Mouse (Mus musculus) lung, adult 2 months (tissue): ENCODE data around the gene Smndc1. TPM values are rescaled to one million over a fixed set of nuclear protein-coding genes. Genes with fewer than 3 reads are reported as not detected.
"Not testable (repeated sequence)": the region's sequence is repeated elsewhere in the genome, so short reads cannot be mapped to it uniquely, and the experiment has no call there.

Experiments
- DNase-seq: peaks from one replicate; pipeline ENCODE4 v3.0.0; 2022
- H3K4me1 ChIP-seq: fragments of 200-500 bp; 2 replicates; pipeline ENCODE4 v1.6.1; 2011; ENCODE audit warnings: low read length; ENCODE audit not compliant: control insufficient read depth, insufficient read depth
- H3K4me3 ChIP-seq: fragments of 200-500 bp; replicated peaks from 2 replicates; pipeline ENCODE3; 2011; ENCODE audit warnings: low read depth, mild to moderate bottlenecking, control low read depth, low read length; ENCODE audit errors: extremely low read depth
- CTCF ChIP-seq: fragments of 200-500 bp; IDR thresholded peaks from 2 replicates; pipeline ENCODE4 v1.5.1; 2011; ENCODE audit warnings: mild to moderate bottlenecking, low read length, control low read depth; ENCODE audit not compliant: insufficient read depth
- POLR2A ChIP-seq: fragments of 200-500 bp; IDR thresholded peaks from 2 replicates; pipeline ENCODE4 v1.6.1; 2011; ENCODE audit warnings: low read depth, mild to moderate bottlenecking, control low read depth, low read length, borderline replicate concordance; ENCODE audit errors: extremely low read depth
- WGBS: fragments of 180-500 bp; shearing (Covaris S2); methylation state at CpG from one replicate; pipeline ENCODE4 v1.1.7; 2018; 5-methylcytosine and 5-hydroxymethylcytosine counted together
- polyA plus RNA-seq: library from polyadenylated mRNA; depleted of rRNA; stranded (reverse); fragments of >200 nt; gene quantifications from 2 replicates; pipeline ENCODE4 v1.2.3, GENCODE M21; 2012

Smndc1 gene
- polyA plus RNA-seq, 1 experiment, result 6.2 TPM

GRCm38 (mm10) chr19:53402741-53403432, 12.5 kb upstream of the Smndc1 start:
- TF ChIP-seq CTCF, result no peak
- TF ChIP-seq POLR2A, result no peak
- no peaks in the 10 kb centered on the region for H3K4me1 ChIP-seq
- 53% methylated on average over 12 of the region's 12 CpGs for WGBS
- no peak for DNase-seq
- H3K4me3 ChIP-seq, result no peak overlapping the region

- WGBS, result 69% methylated on average over 16 of the region's 16 CpGs
- no peaks in the 10 kb centered on the region for H3K4me1 ChIP-seq
- TF ChIP-seq POLR2A (no peak), CTCF (no peak)
- H3K4me3 ChIP-seq, result no peak overlapping the region
- no peak for DNase-seq
Measured at GRCm38 (mm10) chr19:53400332-53401110, 10.1 kb upstream of the Smndc1 start.

GRCm38 (mm10) chr19:53399213-53399612, 8.8 kb upstream of the Smndc1 start:
- 63% methylated on average over 4 of the region's 4 CpGs for WGBS
- DNase-seq, result no peak
- no peak for TF ChIP-seq CTCF
- no peak for TF ChIP-seq POLR2A

GRCm38 (mm10) chr19:53397451-53398233, 7.3 kb upstream of the Smndc1 start:
- TF ChIP-seq CTCF (no peak), POLR2A (no peak)
- Histone ChIP-seq H3K4me1 (no peaks in the 10 kb centered on the region), H3K4me3 (no peak overlapping the region)
- no peak for DNase-seq
- 75% methylated on average over 12 of the region's 12 CpGs for WGBS

More at GRCm38 (mm10) chr19:53399213-53399612, 8.8 kb upstream of the Smndc1 start:
- Histone ChIP-seq H3K4me1 (no peaks in the 10 kb centered on the region), H3K4me3 (no peak overlapping the region)

GRCm38 (mm10) chr19:53395805-53396204, 5.4 kb upstream of the Smndc1 start:
- DNase-seq, H3K4me3 ChIP-seq, H3K4me1 ChIP-seq: not testable (repeated sequence)
- WGBS, result 56% methylated on average over 5 of the region's 5 CpGs

- not testable (repeated sequence) for DNase-seq, H3K4me3 ChIP-seq, H3K4me1 ChIP-seq
- 57% methylated on average over 3 of the region's 3 CpGs for WGBS
Measured at GRCm38 (mm10) chr19:53394956-53395355, 4.6 kb upstream of the Smndc1 start.

GRCm38 (mm10) chr19:53394552-53394951, 4.2 kb upstream of the Smndc1 start:
- TF ChIP-seq CTCF (no peak), POLR2A (no peak)
- no peak overlapping the region for H3K4me3 ChIP-seq
- DNase-seq, result peak; percentile 24
- WGBS, result 3% methylated on average over 7 of the region's 7 CpGs
- H3K4me1 ChIP-seq, result peaks cover 4% of the 10 kb centered on the region

GRCm38 (mm10) chr19:53393646-53394045, 3.3 kb upstream of the Smndc1 start:
- DNase-seq, result no peak
- Histone ChIP-seq H3K4me1 (peaks cover 8% of the 10 kb centered on the region), H3K4me3 (no peak overlapping the region)
- TF ChIP-seq POLR2A (no peak), CTCF (no peak)

- 43% methylated on average over 8 of the region's 8 CpGs for WGBS
- no peak for DNase-seq
- TF ChIP-seq CTCF (no peak), POLR2A (no peak)
- H3K4me3 ChIP-seq, result no peak overlapping the region
- peaks cover 8% of the 10 kb centered on the region for H3K4me1 ChIP-seq
Measured at GRCm38 (mm10) chr19:53392781-53393343, 2.5 kb upstream of the Smndc1 start.

- 74% methylated on average over 5 of the region's 5 CpGs for WGBS
- DNase-seq, result no peak
- Histone ChIP-seq H3K4me3 (no peak overlapping the region), H3K4me1 (peaks cover 9% of the 10 kb centered on the region)
- TF ChIP-seq CTCF, result no peak
- TF ChIP-seq POLR2A, result no peak
Measured at GRCm38 (mm10) chr19:53391787-53392186, 1.4 kb upstream of the Smndc1 start.
